Mouse (Mus musculus): Measurements from ENCODE around the gene Cd93. TPM values are rescaled to one million over a fixed set of nuclear protein-coding genes. Genes with fewer than 3 reads are reported as not detected.

Cd93 gene
- 10.1 to 11.3 TPM (median 10.7 TPM) in 4 replicates for total RNA-seq (2023; ENCODE audit: inconsistent age)

DNA sequence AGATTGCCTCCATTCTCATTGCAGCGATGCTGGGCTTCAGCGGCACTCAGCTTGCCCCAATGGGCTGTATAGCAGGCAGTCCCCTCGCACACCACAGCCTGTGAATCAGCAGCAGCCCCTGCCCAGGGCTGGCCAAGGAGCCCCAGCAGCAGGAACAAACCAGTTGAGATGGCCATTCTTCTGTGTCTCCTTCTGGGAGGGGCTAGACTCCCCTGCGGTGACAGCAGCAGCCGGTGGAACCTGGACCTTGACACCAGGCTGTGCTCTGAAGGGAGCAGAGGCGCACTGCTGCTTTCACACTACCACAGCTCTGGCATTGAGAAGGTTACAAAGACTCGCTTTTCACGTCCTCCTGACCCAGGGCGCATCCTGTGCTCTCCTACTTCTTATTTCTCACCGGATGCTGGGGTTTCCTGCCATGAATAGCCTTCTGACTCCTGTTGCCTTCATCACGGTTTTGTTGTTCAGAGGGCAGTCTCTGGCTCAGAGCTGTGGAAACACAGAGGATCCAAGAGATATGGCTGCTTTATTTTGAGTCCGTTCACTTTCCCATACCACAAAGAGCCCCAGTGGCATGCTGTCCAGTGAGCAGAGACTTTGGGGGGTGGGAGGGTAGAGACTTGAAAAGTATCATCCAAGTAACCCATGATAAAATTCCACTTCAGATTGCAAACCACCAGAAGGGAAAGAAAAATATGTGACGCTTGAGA, at the start of gene Cd93:
Gene Cd93 (minus strand): TSS at position 315 of the 710 bp plus-strand sequence.

DNA sequence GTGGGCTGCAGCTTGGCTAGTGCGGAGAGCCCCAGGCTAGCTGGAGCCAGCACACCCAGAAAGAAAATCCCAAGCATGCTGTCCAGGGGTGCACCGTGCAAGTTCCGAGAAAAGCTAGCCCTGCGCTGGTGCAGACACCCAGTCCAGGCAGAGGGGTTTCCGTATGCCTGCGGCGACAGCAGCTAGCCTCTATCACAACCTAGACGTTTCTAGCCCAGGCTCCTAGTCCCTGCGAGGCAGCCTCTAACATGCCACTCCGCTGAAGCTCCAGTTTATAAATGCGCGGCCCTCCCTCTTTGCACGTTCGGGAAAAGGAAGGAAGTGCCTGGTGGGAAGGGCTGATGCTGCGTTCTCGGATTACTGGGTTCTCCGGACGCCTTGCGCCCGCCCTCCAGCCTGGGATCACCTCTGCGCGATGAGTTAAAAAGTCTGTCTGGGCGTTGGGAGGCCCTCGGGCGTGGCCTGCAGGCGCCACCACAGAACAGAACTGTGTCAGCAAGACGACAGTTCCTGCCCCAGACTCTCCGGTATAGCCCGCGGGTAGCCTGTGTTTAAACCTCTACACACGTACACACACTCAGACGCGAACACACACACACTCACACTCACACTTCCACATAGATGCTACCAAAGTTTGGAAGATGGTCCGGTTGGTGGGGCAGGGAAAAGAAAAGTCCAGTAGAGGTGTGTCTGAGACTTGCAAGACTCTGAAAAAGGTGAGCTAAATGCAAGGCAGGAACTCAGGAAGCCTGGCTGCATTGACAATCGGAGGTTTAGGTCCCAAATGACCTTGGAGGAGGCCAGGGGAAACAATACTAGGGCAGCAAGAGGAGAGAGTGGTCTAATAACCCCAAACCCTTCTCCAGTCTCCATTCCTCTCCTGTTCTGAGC, 35.2 kb downstream of the Cd93 start, which contains the start of gene Thbd:
Gene Thbd (minus strand): TSS at position 319 of the 891 bp plus-strand sequence.

DNA sequence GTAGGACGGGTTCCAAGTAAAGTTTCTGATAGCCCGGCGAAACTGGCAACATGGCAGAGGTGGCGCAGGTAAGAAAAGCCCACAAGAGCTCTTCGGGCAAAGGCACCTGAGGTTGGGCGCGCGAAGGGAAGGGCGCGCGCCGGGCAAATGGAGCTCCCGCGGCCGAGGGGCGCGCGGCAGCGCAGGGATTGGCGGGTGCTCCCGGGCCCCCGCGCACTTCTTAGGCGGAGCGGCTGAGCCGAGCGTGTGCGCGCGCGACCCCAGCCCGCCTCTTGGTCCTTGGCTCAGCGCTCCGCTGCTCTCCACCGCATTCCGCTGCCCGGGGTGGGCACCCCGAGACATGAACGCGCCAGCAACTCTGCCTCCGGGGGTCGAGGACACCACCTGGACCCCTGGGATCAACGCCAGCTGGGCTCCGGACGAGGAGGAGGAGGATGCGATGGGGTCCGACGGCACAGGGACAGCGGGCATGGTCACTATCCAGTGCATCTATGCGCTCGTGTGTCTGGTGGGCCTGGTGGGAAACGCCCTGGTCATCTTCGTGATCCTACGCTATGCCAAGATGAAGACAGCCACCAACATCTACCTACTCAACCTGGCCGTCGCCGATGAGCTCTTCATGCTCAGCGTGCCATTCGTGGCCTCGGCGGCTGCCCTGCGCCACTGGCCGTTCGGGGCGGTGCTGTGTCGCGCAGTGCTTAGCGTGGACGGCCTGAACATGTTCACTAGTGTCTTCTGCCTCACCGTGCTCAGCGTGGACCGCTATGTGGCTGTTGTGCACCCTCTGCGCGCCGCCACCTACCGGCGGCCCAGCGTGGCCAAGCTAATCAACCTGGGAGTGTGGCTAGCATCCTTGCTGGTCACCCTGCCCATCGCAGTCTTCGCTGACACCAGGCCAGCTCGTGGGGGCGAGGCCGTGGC, 48.0 kb downstream of the Cd93 start, which contains the start of gene Sstr4:
Gene Sstr4 (plus strand): TSS at position 214 of the 921 bp plus-strand sequence.

Other genes with a start within 250 kb of the Cd93 start
- not detected in 4 replicates for gene Sstr4, start 48.2 kb downstream of the Cd93 start, total RNA-seq (2023; ENCODE audit: inconsistent age)
- 1.3 to 1.9 TPM (median 1.5 TPM) in 4 replicates for gene Thbd, start 35.4 kb downstream of the Cd93 start, total RNA-seq (2023; ENCODE audit: inconsistent age)
- 9.2 to 17.2 TPM (median 15.0 TPM) in 4 replicates for gene Nxt1, start 229.0 kb upstream of the Cd93 start, total RNA-seq (2023; ENCODE audit: inconsistent age)
- gene Gzf1, start 237.5 kb upstream of the Cd93 start, total RNA-seq (2023; ENCODE audit: inconsistent age): 9.4 to 12.7 TPM (median 10.3 TPM) in 4 replicates

All from B cell, adult (primary cell).